Mouse (Mus musculus) spleen, postnatal 0 days (tissue): ENCODE results near the gene Cfap298. TPM values are rescaled to one million over a fixed set of nuclear protein-coding genes. Genes with fewer than 3 reads are reported as not detected.

Experiments
- polyA plus RNA-seq: library from polyadenylated mRNA; unstranded; fragments of >200 nt; fragmentation: Nextera tagmentation; extraction: Ambion mirVana; gene quantifications from 2 replicates; pipeline ENCODE4 v1.2.1, GENCODE M21; 2015

Gene Cfap298
- polyA plus RNA-seq, result 25.9 and 30.3 TPM in 2 replicates

GRCm38 (mm10) chr16:90934687-90935328 lies at the start of gene Cfap298:
TSS of gene Cfap298 (minus strand) at chr16:90935114.

Other genes with a start within 250 kb of the Cfap298 start
- gene Mis18a, start 207.7 kb downstream of the Cfap298 start, polyA plus RNA-seq, result 70.6 and 76.0 TPM in 2 replicates
- gene Mrap, start 196.9 kb downstream of the Cfap298 start, polyA plus RNA-seq, result 22.1 and 22.5 TPM in 2 replicates
- gene Urb1, start 124.7 kb downstream of the Cfap298 start, polyA plus RNA-seq, result 5.1 and 5.5 TPM in 2 replicates
- 0.77 and 0.81 TPM in 2 replicates for gene Eva1c, start 108.4 kb downstream of the Cfap298 start, polyA plus RNA-seq
- 22.5 and 22.6 TPM in 2 replicates for gene Synj1, start 76.2 kb upstream of the Cfap298 start, polyA plus RNA-seq
- 27.7 and 30.4 TPM in 2 replicates for gene Paxbp1, start 109.4 kb upstream of the Cfap298 start, polyA plus RNA-seq
- gene 4932438H23Rik, start 160.0 kb upstream of the Cfap298 start, polyA plus RNA-seq, result 0.05 TPM in 1 of 2 replicates, not detected in the other